Mouse (Mus musculus): ENCODE measurements around the gene Cpxcr1. TPM values are rescaled to one million over a fixed set of nuclear protein-coding genes. Genes with fewer than 3 reads are reported as not detected.

Cpxcr1 gene
- not detected in 2 replicates for polyA plus RNA-seq (2012; rRNA removed)

DNA sequence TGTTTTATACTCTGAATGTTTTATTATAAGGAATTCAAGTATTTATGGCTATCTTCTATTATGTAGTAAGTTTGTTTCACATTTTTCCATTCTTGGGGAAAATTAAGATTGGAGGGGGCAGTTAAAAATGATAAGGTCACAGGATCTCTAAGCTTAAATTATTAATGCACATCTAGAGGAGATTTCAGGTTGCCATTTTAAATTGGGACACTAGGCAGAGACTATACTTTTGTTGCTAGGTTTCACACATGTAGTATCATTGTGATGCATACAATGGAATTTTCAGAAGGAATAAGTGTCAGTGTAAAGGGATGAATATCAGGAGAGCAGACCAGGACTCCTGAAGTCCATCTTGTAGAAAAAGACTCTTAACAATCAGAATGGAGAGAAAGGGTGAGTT, at the start of gene Cpxcr1:
TSS of gene Cpxcr1 (plus strand) at position 301 of the 400 bp plus-strand sequence.
- DNase-seq (ENCODE audit: low read depth, low spot score): no peak

Other genes starting within 250 kb of the Cpxcr1 start
- gene H2afb2, start 232.2 kb downstream of the Cpxcr1 start, polyA plus RNA-seq (2012; rRNA removed): not detected in 2 replicates